Mouse (Mus musculus) neural tube, embryonic 14.5 days (tissue): ENCODE results near the gene Olfr103. TPM values are rescaled to one million over a fixed set of nuclear protein-coding genes. Genes with fewer than 3 reads are reported as not detected.

Experiments used
- ATAC-seq: fragments of 200-750 bp; cut with Nextera tagmentation; 2 replicates; pipeline ENCODE4 v1.8.0; 2017; ENCODE audit warnings: low read depth, mild to moderate bottlenecking, moderate TSS enrichment, moderate library complexity
- H3K27ac ChIP-seq: fragments of 300-500 bp; sonication (generic); 2 replicates; pipeline ENCODE4 v1.5.1; 2014; ENCODE audit warnings: low read depth, mild to moderate bottlenecking, control low read depth, low read length, moderate library complexity, mixed read lengths
- H3K27me3 ChIP-seq: fragments of 300-500 bp; sonication (generic); 2 replicates; pipeline ENCODE4 v1.6.1; 2014; ENCODE audit warnings: low read length; ENCODE audit not compliant: control insufficient read depth, insufficient read depth
- H3K36me3 ChIP-seq: fragments of 300-500 bp; sonication (generic); 2 replicates; pipeline ENCODE4 v1.6.1; 2014; ENCODE audit warnings: low read length, mixed read lengths; ENCODE audit not compliant: control insufficient read depth, insufficient read depth
- H3K4me1 ChIP-seq: fragments of 300-500 bp; sonication (generic); 2 replicates; pipeline ENCODE4 v1.6.1; 2014; ENCODE audit warnings: low read length; ENCODE audit not compliant: control insufficient read depth, insufficient read depth
- H3K4me2 ChIP-seq: fragments of 300-500 bp; sonication (generic); 2 replicates; pipeline ENCODE4 v1.6.1; 2014; ENCODE audit warnings: mild to moderate bottlenecking, low read depth, low read length, control low read depth
- H3K4me3 ChIP-seq: fragments of 300-500 bp; sonication (generic); 2 replicates; pipeline ENCODE4 v1.5.1; 2014; ENCODE audit warnings: low read depth, low read length, control low read depth, mixed read lengths
- H3K9ac ChIP-seq: fragments of 300-500 bp; sonication (generic); replicated peaks from 2 replicates; pipeline ENCODE4 v1.6.1; 2014; ENCODE audit warnings: low read depth, mild to moderate bottlenecking, control low read depth, low read length, mixed read lengths
- H3K9me3 ChIP-seq: fragments of 300-500 bp; sonication (generic); 2 replicates; pipeline ENCODE4 v1.6.1; 2016; ENCODE audit warnings: low read length; ENCODE audit not compliant: control insufficient read depth
- WGBS: fragments of 180-500 bp; shearing (Covaris S2); extraction: QIAGEN DNeasy Blood & Tissue Kit; methylation state at CpG from one replicate; pipeline ENCODE4 v1.1.7; 2014; 5-methylcytosine and 5-hydroxymethylcytosine counted together
- polyA plus RNA-seq: library from polyadenylated mRNA; unstranded; fragments of >200 nt; fragmentation: Nextera tagmentation; extraction: Ambion mirVana; gene quantifications from 2 replicates; pipeline ENCODE4 v1.2.1, GENCODE M21; 2014

Olfr103 gene
- polyA plus RNA-seq = not detected in 2 replicates

DNA sequence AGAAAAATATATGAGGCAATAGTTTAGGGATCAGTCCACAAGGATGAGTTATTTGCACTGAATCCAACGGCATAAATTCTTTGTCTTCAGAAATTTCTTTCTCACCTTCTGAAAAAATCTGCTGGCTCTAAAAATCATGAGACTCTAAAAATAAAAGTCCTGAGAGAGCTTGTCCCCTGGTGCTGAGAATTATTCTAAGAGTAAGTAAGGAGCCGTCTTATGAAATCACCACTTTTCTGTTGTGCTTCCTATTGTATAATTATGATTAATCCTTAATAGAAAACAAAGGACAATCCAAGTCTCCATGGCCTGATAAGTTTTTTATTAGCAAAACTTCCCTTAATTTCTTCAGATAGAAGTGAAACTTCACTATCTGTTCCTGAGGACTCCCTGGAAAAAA lies at the start of gene Olfr103:
Olfr103 (minus strand) TSS at position 101 of the 400 bp plus-strand sequence.
- 91% methylated on average over 2 of the region's 2 CpGs for WGBS

DNA sequence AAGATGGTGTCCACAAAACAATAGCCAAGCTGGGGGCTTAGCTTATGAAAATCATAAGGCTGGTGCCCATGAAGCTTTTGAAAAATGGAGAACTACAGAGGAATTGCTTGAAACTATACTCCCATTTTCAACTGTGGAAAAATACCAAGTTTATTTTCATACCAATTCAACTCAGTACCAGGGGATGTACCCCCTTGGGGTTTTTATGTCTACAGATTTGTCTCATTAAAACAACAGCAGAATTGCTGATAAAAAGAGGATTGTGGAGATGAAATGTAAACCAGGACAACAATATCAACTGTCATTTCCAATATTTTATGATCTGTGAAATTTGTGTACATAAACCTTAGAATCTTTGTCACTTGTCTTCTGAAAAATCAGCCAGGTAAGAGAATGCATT lies 39.2 kb upstream of the Olfr103 start, which contains the start of gene Olfr105-ps:
Olfr105-ps (plus strand) TSS at position 301 of the 400 bp plus-strand sequence.
- no peak within 1 kb of the TSS for H3K27ac ChIP-seq
- no peaks in the 10 kb centered on the region for H3K27me3 ChIP-seq
- no peaks in the 10 kb centered on the region for H3K4me1 ChIP-seq
- no peaks in the 10 kb centered on the region for H3K9me3 ChIP-seq
- no peak within 1 kb of the TSS for H3K4me2 ChIP-seq
- no peak for ATAC-seq
- H3K9ac ChIP-seq = no peak within 1 kb of the TSS
- no peaks in the 10 kb centered on the region for H3K36me3 ChIP-seq
- no peak within 1 kb of the TSS for H3K4me3 ChIP-seq

More for the DNA sequence above, at the start of gene Olfr103:
- no peaks in the 10 kb centered on the region for H3K9me3 ChIP-seq
- H3K4me2 ChIP-seq = no peak within 1 kb of the TSS
- no peak within 1 kb of the TSS for H3K9ac ChIP-seq
- no peak within 1 kb of the TSS for H3K27ac ChIP-seq
- no peak for ATAC-seq
- H3K27me3 ChIP-seq = no peaks in the 10 kb centered on the region
- H3K36me3 ChIP-seq = no peaks in the 10 kb centered on the region
- H3K4me3 ChIP-seq = no peak within 1 kb of the TSS
- no peaks in the 10 kb centered on the region for H3K4me1 ChIP-seq

DNA sequence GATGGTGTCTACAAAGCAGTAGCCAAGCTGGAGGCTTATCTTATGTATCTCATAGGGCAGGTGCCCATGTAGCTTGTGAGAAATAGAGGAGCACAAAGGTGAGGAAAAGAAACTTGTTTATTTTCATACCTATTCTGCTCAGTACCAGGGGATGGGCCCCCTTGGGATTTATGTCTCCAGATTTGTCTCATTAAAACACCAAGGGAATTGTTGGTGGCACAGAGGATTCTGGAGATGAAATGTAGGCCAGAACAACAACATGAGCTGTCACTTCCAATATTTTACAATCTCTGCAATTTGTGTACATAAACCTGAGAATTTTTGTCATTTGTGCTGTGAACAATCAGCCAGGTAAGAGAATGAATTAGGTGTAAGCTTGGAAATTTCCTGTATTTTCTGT lies 19.8 kb upstream of the Olfr103 start, which contains the start of gene Olfr104-ps:
Olfr104-ps (plus strand) TSS at position 301 of the 400 bp plus-strand sequence.
- ATAC-seq = no peak
- H3K36me3 ChIP-seq = no peaks in the 10 kb centered on the region
- no peak within 1 kb of the TSS for H3K4me2 ChIP-seq
- no peaks in the 10 kb centered on the region for H3K27me3 ChIP-seq
- H3K9me3 ChIP-seq = no peaks in the 10 kb centered on the region
- no peaks in the 10 kb centered on the region for H3K4me1 ChIP-seq
- no peak within 1 kb of the TSS for H3K27ac ChIP-seq
- no peak within 1 kb of the TSS for H3K4me3 ChIP-seq
- no peak within 1 kb of the TSS for H3K9ac ChIP-seq

GRCm38 (mm10) chr17:37316954-37317353 lies 22.5 kb downstream of the Olfr103 start, which contains the start of gene Olfr102:
Gene Olfr102 (minus strand): TSS chr17:37317054.
- H3K4me1 ChIP-seq = no peaks in the 10 kb centered on the region
- H3K9ac ChIP-seq = no peak within 1 kb of the TSS
- H3K27me3 ChIP-seq = no peaks in the 10 kb centered on the region
- no peak within 1 kb of the TSS for H3K27ac ChIP-seq
- ATAC-seq = no peak
- no peaks in the 10 kb centered on the region for H3K9me3 ChIP-seq
- H3K4me3 ChIP-seq = no peak within 1 kb of the TSS
- H3K4me2 ChIP-seq = no peak within 1 kb of the TSS
- H3K36me3 ChIP-seq = no peaks in the 10 kb centered on the region

DNA sequence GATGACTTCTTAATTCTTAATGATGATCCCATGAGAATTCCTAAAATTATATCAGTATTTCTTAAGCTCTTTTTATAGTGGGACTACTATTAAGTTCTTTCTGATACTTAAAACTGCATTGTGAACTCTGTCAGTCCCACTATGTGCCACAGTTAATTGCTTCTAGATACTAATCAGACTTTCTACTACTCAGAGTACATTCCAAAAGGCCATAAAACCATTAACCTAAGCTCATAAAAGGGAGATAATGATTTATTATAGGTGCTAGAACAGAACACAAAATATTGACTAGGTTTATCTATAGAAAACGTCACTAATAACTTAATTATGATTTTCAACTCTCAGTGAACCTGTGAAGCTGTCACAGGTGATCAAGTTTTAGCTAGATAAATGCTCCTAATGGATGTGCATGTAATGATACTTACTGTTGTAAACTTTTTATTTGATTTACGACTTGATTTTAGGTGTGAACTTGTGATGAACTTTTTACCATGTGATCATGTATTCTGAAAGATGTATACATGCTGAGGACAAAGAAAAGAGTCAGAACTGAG lies 29.3 kb downstream of the Olfr103 start:
- Histone ChIP-seq H3K27ac (no peak overlapping the region), H3K4me2 (no peak overlapping the region), H3K9ac (no peak overlapping the region), H3K4me3 (no peak overlapping the region), H3K4me1 (no peaks in the 10 kb centered on the region), H3K36me3 (no peaks in the 10 kb centered on the region), H3K27me3 (no peaks in the 10 kb centered on the region), H3K9me3 (no peaks in the 10 kb centered on the region)
- ATAC-seq = no peak
- 52% methylated on average over 2 of the region's 2 CpGs for WGBS

- H3K4me2 ChIP-seq = no peak overlapping the region
- H3K4me3 ChIP-seq = no peak overlapping the region
- no peaks in the 10 kb centered on the region for H3K27me3 ChIP-seq
- no peak for ATAC-seq
- H3K27ac ChIP-seq = no peak overlapping the region
- WGBS = 38% methylated on average over 4 of the region's 4 CpGs
- no peaks in the 10 kb centered on the region for H3K9me3 ChIP-seq
- H3K9ac ChIP-seq = no peak overlapping the region
- H3K4me1 ChIP-seq = no peaks in the 10 kb centered on the region
- H3K36me3 ChIP-seq = no peaks in the 10 kb centered on the region
Observed at GRCm38 (mm10) chr17:37308483-37308882, 31.0 kb downstream of the Olfr103 start.

DNA sequence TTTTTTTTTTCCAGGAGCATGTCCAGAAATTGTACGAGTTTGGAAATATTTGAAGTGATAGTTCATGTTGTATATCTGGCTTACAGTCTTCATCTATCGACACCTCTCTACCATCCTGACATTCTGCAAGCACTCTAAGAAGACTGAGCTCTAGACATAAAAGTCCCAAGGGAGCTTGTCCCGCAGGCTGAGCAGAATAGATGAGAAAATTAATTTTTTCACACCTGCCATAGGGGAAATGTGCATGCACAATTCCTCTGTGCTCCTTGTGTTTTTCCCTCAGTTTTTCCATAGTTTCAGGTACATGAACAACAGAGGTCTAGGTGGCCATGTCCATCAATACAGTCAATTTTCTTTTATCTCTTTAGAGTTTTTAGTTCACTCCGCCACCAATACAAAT lies 35.3 kb downstream of the Olfr103 start, which contains the start of gene Olfr101:
Olfr101 (minus strand) TSS at position 101 of the 400 bp plus-strand sequence.
- no peak within 1 kb of the TSS for H3K9ac ChIP-seq
- H3K4me3 ChIP-seq = no peak within 1 kb of the TSS
- H3K27ac ChIP-seq = no peak within 1 kb of the TSS
- no peaks in the 10 kb centered on the region for H3K9me3 ChIP-seq
- H3K27me3 ChIP-seq = no peaks in the 10 kb centered on the region
- H3K36me3 ChIP-seq = no peaks in the 10 kb centered on the region
- H3K4me1 ChIP-seq = no peaks in the 10 kb centered on the region
- 85% methylated on average over 4 of the region's 4 CpGs for WGBS
- no peak within 1 kb of the TSS for H3K4me2 ChIP-seq
- no peak for ATAC-seq

Other genes with a start within 250 kb of the Olfr103 start
- 0.13 TPM in 1 of 2 replicates, not detected in the other for gene Olfr91, start 241.4 kb downstream of the Olfr103 start, polyA plus RNA-seq
- gene Olfr92, start 219.6 kb downstream of the Olfr103 start, polyA plus RNA-seq = not detected in 2 replicates
- not detected in 2 replicates for gene Olfr93, start 178.2 kb downstream of the Olfr103 start, polyA plus RNA-seq
- gene Ubd, start 145.8 kb downstream of the Olfr103 start, polyA plus RNA-seq = not detected in 2 replicates
- 0.19 TPM in 1 of 2 replicates, not detected in the other for gene Olfr94, start 138.7 kb downstream of the Olfr103 start, polyA plus RNA-seq
- 0.05 TPM in 1 of 2 replicates, not detected in the other for gene Olfr95, start 126.6 kb downstream of the Olfr103 start, polyA plus RNA-seq
- not detected in 2 replicates for gene Olfr96, start 119.6 kb downstream of the Olfr103 start, polyA plus RNA-seq
- gene Olfr97, start 102.4 kb downstream of the Olfr103 start, polyA plus RNA-seq = not detected in 2 replicates
- gene Olfr98, start 75.9 kb downstream of the Olfr103 start, polyA plus RNA-seq = not detected in 2 replicates
- gene H2-M3, start 69.5 kb downstream of the Olfr103 start, polyA plus RNA-seq = 0.42 and 0.91 TPM in 2 replicates
- gene Olfr99, start 56.2 kb downstream of the Olfr103 start, polyA plus RNA-seq = not detected in 2 replicates
- not detected in 2 replicates for gene Olfr101, start 35.4 kb downstream of the Olfr103 start, polyA plus RNA-seq
- gene Olfr102, start 22.6 kb downstream of the Olfr103 start, polyA plus RNA-seq = not detected in 2 replicates
- not detected in 2 replicates for gene Olfr104-ps, start 19.9 kb upstream of the Olfr103 start, polyA plus RNA-seq
- gene Olfr105-ps, start 39.3 kb upstream of the Olfr103 start, polyA plus RNA-seq = not detected in 2 replicates
- not detected in 2 replicates for gene Olfr106-ps, start 50.7 kb upstream of the Olfr103 start, polyA plus RNA-seq
- gene Olfr107, start 59.5 kb upstream of the Olfr103 start, polyA plus RNA-seq = not detected in 2 replicates
- not detected in 2 replicates for gene Olfr108, start 105.8 kb upstream of the Olfr103 start, polyA plus RNA-seq
- gene Olfr109, start 119.2 kb upstream of the Olfr103 start, polyA plus RNA-seq = not detected in 2 replicates
- gene H2-M2, start 143.9 kb upstream of the Olfr103 start, polyA plus RNA-seq = not detected in 2 replicates
- not detected in 2 replicates for gene Olfr110, start 152.8 kb upstream of the Olfr103 start, polyA plus RNA-seq
- not detected in 2 replicates for gene Olfr111, start 168.3 kb upstream of the Olfr103 start, polyA plus RNA-seq
- not detected in 2 replicates for gene Olfr112, start 229.8 kb upstream of the Olfr103 start, polyA plus RNA-seq
- not detected in 2 replicates for gene Olfr113, start 238.0 kb upstream of the Olfr103 start, polyA plus RNA-seq